ENCODE assay signal across 11 mouse cellular contexts in genomic region chr4:136716561-136716972, GRCm38 (mm10).
A peak's percentile ranks its signal among the peaks of the same experiment; 100 is the strongest.
DNase-seq lines count a peak whose midpoint lies in the region; ATAC-seq lines count a peak whose summit lies in the region.
"Had no signal": no experiment of that assay in that cellular context is flagged by ENCODE, and none has a peak within 500 bp of the region (broad histone marks: within the 10 kb centered on the region; RNA-seq: fewer than 3 reads in every experiment).

No protein-coding gene starts in this region.

- H3K27me3 ChIP-seq in midbrain, embryonic 14.5 days (ENCODE audit: control insufficient read depth, insufficient read depth, low read length), result no peaks in the 10 kb centered on the region

- no peak overlapping the region for H3K9ac ChIP-seq in midbrain, embryonic 14.5 days (replicated peaks; ENCODE audit: low read length)
- H3K9ac ChIP-seq: liver, embryonic 14.5 days had no signal

- 67% methylated on average over 7 of the region's 7 CpGs for WGBS in midbrain, embryonic 14.5 days

- no peaks in the 10 kb centered on the region for H3K9me3 ChIP-seq in midbrain, embryonic 14.5 days (ENCODE audit: control insufficient read depth, low read length)

- 0 out of 2 replicates have a peak overlapping the region, but pooled peaks have one; percentile 26 for H3K27ac ChIP-seq in midbrain, embryonic 14.5 days (replicated peaks; ENCODE audit: low read depth, low read length)
- H3K27ac ChIP-seq: liver, embryonic 14.5 days had no signal

- H3K4me3 ChIP-seq in midbrain, embryonic 14.5 days (replicated peaks; ENCODE audit: low read depth, low read length), result no peak overlapping the region

- no peak overlapping the region for H3K4me2 ChIP-seq in midbrain, embryonic 14.5 days (ENCODE audit: low read length)

- ATAC-seq in midbrain, embryonic 14.5 days (ENCODE audit: low FRiP score, low TSS enrichment), result no peak

- no peaks in the 10 kb centered on the region for H3K36me3 ChIP-seq in midbrain, embryonic 14.5 days (ENCODE audit: control insufficient read depth, insufficient read depth, low read length)

- DNase-seq in layer of hippocampus, postnatal 14 days (ENCODE audit: low spot score in 2 of 2), result peak; percentile 62 to 76
- no peak for DNase-seq in layer of hippocampus, adult 9-10 months (ENCODE audit: low spot score)
- peak; percentile 58 for DNase-seq in brain, embryonic 18.5 days (ENCODE audit: low read depth, low spot score)
- peak; percentile 62 to 72 for DNase-seq in cerebellum, postnatal 36 days
- DNase-seq in midbrain, embryonic 14.5 days, result peak; percentile 65
- no peak for DNase-seq in heart, adult 11 months
- no peak for DNase-seq in adrenal gland, adult 18-20 months (ENCODE audit: low spot score in 2 of 2)
- DNase-seq: adrenal gland, postnatal 36 days; heart, postnatal 14 days; lung, postnatal 4 days had no signal

- peaks cover 7% of the 10 kb centered on the region; the same call in 1 of the 2 replicates for H3K4me1 ChIP-seq in midbrain, embryonic 14.5 days (ENCODE audit: control insufficient read depth, insufficient read depth, low read length)

Comparison
In these comparisons a context has a peak if more than half of its experiments do, and no peak if none do; other contexts are left out.
1. DNase-seq: peak in layer of hippocampus, postnatal 14 days (2 of 2), brain, embryonic 18.5 days (single experiment), cerebellum, postnatal 36 days (2 of 2) and midbrain, embryonic 14.5 days (single experiment); none in layer of hippocampus, adult 9-10 months (single experiment), heart, adult 11 months (single experiment) and adrenal gland, adult 18-20 months (0 of 2).